Mouse (Mus musculus) limb, embryonic 11.5 days (tissue): Measurements from ENCODE around the gene Tmod1. TPM values are rescaled to one million over a fixed set of nuclear protein-coding genes. Genes with fewer than 3 reads are reported as not detected.

Experiments used
- ATAC-seq: fragments of 200-750 bp; cut with Nextera tagmentation; 2 replicates; pipeline ENCODE4 v1.8.0; 2017; ENCODE audit warnings: low read depth; ENCODE audit not compliant: insufficient number of reproducible peaks, low FRiP score, low TSS enrichment
- DNase-seq: peaks from one replicate; pipeline ENCODE4 v3.0.0-alpha.2; 2015; ENCODE audit warnings: low spot score
- H3K27ac ChIP-seq: fragments of 300-500 bp; sonication (generic); replicated peaks from 2 replicates; pipeline ENCODE4 v1.5.1; 2014; ENCODE audit warnings: low read depth, mild to moderate bottlenecking, low read length
- H3K27me3 ChIP-seq: fragments of 300-500 bp; sonication (generic); 2 replicates; pipeline ENCODE4 v1.6.1; 2014; ENCODE audit warnings: mild to moderate bottlenecking, low read length, mixed read lengths; ENCODE audit not compliant: control insufficient read depth, insufficient read depth
- H3K36me3 ChIP-seq: fragments of 300-500 bp; sonication (generic); 2 replicates; pipeline ENCODE4 v1.6.1; 2014; ENCODE audit warnings: mild to moderate bottlenecking, low read length, moderate library complexity, mixed read lengths; ENCODE audit not compliant: control insufficient read depth, insufficient read depth
- H3K4me1 ChIP-seq: fragments of 300-500 bp; sonication (generic); 2 replicates; pipeline ENCODE4 v1.6.1; 2014; ENCODE audit warnings: low read length, mixed read lengths; ENCODE audit not compliant: control insufficient read depth, insufficient read depth
- H3K4me2 ChIP-seq: fragments of 300-500 bp; sonication (generic); 2 replicates; pipeline ENCODE4 v1.6.1; 2014; ENCODE audit warnings: low read depth, mild to moderate bottlenecking, moderate library complexity; ENCODE audit not compliant: severe bottlenecking
- H3K4me3 ChIP-seq: fragments of 300-500 bp; sonication (generic); 2 replicates; pipeline ENCODE4 v1.5.1; 2014; ENCODE audit warnings: low read depth, low read length
- H3K9ac ChIP-seq: fragments of 300-500 bp; sonication (generic); 2 replicates; pipeline ENCODE4 v1.6.1; 2014; ENCODE audit warnings: mild to moderate bottlenecking, low read length
- H3K9me3 ChIP-seq: fragments of 300-500 bp; sonication (generic); 2 replicates; pipeline ENCODE4 v1.6.1; 2016; ENCODE audit warnings: low read length; ENCODE audit not compliant: control insufficient read depth
- WGBS: fragments of 180-500 bp; shearing (Covaris S2); extraction: QIAGEN DNeasy Blood & Tissue Kit; methylation state at CpG from one replicate; pipeline ENCODE4 v1.1.7; 2014; 5-methylcytosine and 5-hydroxymethylcytosine counted together
- polyA plus RNA-seq: library from polyadenylated mRNA; unstranded; fragments of >200 nt; fragmentation: Nextera tagmentation; extraction: Ambion mirVana; gene quantifications from 2 replicates; pipeline ENCODE4 v1.2.1, GENCODE M21; 2014

Tmod1 gene
- polyA plus RNA-seq, 1 experiment from 2014 or later = 2.1 TPM

DNA sequence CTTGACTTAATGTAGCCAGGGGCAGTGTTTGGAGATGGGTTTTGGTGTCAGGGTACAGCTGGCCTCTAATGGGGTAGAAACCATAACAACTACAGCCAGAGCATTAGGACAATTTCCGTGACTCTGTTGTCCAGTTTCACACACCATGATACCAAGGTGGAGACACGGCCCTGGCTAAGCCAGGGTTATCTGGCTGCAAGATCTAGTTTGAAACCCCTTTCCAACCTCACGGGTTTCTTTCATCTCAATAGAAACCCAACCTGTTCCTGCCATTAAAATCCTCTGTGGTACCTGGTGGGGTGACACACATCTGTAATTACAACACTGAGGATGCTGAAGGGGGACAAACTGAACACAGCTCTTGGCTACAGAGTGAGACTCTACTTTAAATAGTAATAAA, 36.9 kb downstream of the Tmod1 start:
- DNase-seq = no peak
- no peak for ATAC-seq
- 76% methylated on average over 3 of the region's 3 CpGs for WGBS
- H3K4me2 ChIP-seq = no peak overlapping the region
- no peak overlapping the region for H3K4me3 ChIP-seq
- H3K27me3 ChIP-seq = no peaks in the 10 kb centered on the region
- no peaks in the 10 kb centered on the region for H3K9me3 ChIP-seq
- H3K36me3 ChIP-seq = no peaks in the 10 kb centered on the region
- H3K27ac ChIP-seq = no peak overlapping the region
- no peaks in the 10 kb centered on the region for H3K4me1 ChIP-seq
- no peak overlapping the region for H3K9ac ChIP-seq

DNA sequence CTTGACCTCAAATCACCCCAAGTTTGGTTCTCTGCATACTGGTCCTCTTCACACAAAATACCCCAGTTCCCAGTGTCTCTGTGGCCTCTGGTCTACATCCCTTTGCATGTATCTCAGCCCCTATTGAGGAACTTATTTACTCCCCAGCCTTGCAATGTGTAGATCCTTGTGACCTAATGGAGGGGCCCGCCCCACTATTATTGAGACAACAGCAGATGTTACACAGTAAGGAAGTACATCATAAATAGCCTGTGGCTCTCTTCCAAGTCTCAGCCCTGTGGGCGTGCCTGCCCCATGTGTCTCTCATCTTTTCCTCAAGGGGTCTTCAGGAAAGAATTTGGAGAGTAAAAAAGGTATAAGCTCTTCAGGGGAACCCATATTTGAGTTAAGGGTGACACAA, 38.2 kb downstream of the Tmod1 start:
- no peak overlapping the region for H3K27ac ChIP-seq
- H3K27me3 ChIP-seq = no peaks in the 10 kb centered on the region
- no peak overlapping the region for H3K9ac ChIP-seq
- no peak overlapping the region for H3K4me3 ChIP-seq
- H3K4me2 ChIP-seq = no peak overlapping the region
- H3K4me1 ChIP-seq = no peaks in the 10 kb centered on the region
- H3K36me3 ChIP-seq = no peaks in the 10 kb centered on the region
- no peak for DNase-seq
- no peaks in the 10 kb centered on the region for H3K9me3 ChIP-seq
- ATAC-seq = no peak
- WGBS = 83% methylated on average over 2 of the region's 2 CpGs

DNA sequence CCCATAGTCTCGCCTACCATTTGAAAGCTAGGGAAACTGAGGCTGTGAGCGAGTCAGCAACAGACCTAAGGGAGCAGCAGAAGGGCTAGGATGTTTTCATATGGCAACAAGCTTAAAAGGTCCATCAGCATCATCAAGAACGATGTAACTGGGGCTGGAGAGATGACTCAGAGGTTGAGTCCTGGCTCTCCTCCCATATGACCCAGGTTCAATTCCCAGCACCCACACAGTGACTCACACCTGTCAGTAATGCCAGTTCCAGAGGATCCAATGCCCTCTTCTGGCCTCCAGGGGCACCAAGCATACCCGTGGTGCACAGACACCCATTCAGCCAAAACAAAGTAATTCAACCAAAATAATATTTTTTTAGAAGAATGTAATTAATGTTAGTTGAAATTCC, 41.5 kb downstream of the Tmod1 start:
- Histone ChIP-seq H3K36me3 (no peaks in the 10 kb centered on the region), H3K9ac (no peak overlapping the region), H3K9me3 (no peaks in the 10 kb centered on the region), H3K4me3 (no peak overlapping the region), H3K27me3 (no peaks in the 10 kb centered on the region), H3K4me2 (no peak overlapping the region), H3K4me1 (no peaks in the 10 kb centered on the region), H3K27ac (no peak overlapping the region)
- 87% methylated on average over 4 of the region's 4 CpGs for WGBS
- DNase-seq = no peak
- no peak for ATAC-seq

DNA sequence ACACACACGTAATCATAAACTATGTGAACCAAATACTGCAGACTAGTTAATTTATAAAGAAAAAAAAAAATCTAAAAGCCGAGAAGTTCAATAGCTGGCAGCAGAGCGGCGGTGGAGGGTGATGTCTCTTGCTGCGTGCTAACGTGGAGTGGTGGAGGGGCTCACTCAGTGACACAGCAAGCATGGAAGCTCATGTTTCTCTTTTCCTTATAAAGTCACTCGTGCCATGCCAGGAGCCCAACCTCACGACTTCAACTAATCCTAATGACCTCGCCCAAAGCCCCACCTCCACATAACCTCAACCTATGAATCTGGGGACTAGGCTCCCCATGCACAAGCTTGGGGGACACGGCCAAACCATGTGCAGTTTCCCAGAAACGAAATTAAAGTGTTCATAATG, 43.8 kb downstream of the Tmod1 start:
- DNase-seq (no peak), ATAC-seq (no peak)
- no peaks in the 10 kb centered on the region for H3K9me3 ChIP-seq
- H3K4me2 ChIP-seq = no peak overlapping the region
- no peaks in the 10 kb centered on the region for H3K4me1 ChIP-seq
- 70% methylated on average over 11 of the region's 11 CpGs for WGBS
- H3K9ac ChIP-seq = no peak overlapping the region
- H3K27ac ChIP-seq = no peak overlapping the region
- no peak overlapping the region for H3K4me3 ChIP-seq
- no peaks in the 10 kb centered on the region for H3K36me3 ChIP-seq
- H3K27me3 ChIP-seq = no peaks in the 10 kb centered on the region

DNA sequence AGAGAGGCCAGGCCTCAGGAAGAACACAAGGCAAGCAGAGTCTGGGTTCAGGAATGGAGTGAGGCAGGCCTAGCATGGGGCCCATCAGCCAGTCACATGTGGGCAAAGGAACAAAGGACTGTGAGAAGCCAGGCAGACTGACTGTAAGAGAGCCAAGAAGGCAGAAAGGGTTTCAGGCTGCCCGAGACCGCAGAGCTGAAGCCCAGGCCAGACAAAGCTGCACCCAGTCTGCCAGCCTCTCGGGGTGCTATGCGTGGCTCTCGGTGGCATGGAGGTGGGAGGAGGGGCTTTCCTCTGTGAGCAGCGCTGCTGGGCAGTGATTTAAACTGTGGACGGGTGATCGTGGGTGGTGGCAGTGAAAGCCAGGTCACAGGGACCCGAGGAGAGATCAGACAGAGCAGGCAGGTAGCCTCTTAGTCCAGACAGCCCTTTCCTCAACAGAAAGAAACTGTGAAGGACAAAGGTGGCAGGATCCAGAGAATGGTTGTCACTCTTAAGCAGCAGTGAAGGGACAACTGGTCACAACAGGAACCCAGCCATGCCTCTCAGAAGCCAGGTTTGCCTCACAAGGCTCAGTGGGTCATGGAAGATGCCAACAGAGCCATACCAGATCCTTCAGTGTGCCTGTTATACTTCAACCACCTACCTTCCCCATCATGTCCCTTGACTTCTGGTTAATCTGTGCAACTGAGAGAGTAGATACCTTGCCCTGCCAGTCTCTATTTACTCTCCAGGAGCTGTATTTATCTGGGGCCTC, 45.9 kb downstream of the Tmod1 start:
- DNase-seq (no peak), ATAC-seq (no peak)
- no peaks in the 10 kb centered on the region for H3K27me3 ChIP-seq
- 74% methylated on average over 9 of the region's 9 CpGs for WGBS
- no peak overlapping the region for H3K4me2 ChIP-seq
- H3K4me1 ChIP-seq = no peaks in the 10 kb centered on the region
- H3K9me3 ChIP-seq = no peaks in the 10 kb centered on the region
- H3K27ac ChIP-seq = no peak overlapping the region
- no peak overlapping the region for H3K9ac ChIP-seq
- no peaks in the 10 kb centered on the region for H3K36me3 ChIP-seq
- H3K4me3 ChIP-seq = no peak overlapping the region

DNA sequence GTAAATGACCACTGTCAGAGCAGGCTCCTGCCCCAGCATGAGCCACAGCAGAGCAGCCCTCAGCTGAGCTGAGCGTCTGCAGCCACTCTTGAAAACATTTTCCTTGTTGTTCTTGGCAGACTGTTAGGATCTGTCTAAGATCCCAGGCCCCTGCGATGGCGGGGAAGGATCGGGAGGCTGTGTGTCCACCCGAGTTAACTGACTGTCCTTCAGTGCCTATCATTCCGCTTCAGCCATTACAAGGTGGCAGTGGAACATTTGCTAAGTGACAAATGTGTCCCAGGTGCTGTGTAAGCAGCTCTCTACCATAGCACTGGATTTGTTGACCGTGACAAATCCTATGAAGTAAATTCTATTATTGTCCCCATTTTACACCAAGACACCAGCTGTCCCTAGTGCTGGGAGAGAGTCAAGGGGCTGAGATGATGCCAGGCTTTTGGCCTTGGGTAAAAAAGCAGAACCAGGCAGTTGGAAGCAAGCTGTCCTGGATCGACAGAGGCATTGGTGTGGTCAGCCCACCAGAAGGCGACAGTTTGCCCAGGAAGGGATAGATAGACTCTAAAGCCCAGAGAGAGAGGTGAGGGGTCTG, 46.6 kb downstream of the Tmod1 start:
- DNase-seq (no peak), ATAC-seq (no peak)
- H3K4me3 ChIP-seq = no peak overlapping the region
- no peak overlapping the region for H3K4me2 ChIP-seq
- H3K4me1 ChIP-seq = no peaks in the 10 kb centered on the region
- no peaks in the 10 kb centered on the region for H3K36me3 ChIP-seq
- H3K9me3 ChIP-seq = no peaks in the 10 kb centered on the region
- H3K9ac ChIP-seq = no peak overlapping the region
- no peaks in the 10 kb centered on the region for H3K27me3 ChIP-seq
- H3K27ac ChIP-seq = no peak overlapping the region
- WGBS = 74% methylated on average over 9 of the region's 9 CpGs

DNA sequence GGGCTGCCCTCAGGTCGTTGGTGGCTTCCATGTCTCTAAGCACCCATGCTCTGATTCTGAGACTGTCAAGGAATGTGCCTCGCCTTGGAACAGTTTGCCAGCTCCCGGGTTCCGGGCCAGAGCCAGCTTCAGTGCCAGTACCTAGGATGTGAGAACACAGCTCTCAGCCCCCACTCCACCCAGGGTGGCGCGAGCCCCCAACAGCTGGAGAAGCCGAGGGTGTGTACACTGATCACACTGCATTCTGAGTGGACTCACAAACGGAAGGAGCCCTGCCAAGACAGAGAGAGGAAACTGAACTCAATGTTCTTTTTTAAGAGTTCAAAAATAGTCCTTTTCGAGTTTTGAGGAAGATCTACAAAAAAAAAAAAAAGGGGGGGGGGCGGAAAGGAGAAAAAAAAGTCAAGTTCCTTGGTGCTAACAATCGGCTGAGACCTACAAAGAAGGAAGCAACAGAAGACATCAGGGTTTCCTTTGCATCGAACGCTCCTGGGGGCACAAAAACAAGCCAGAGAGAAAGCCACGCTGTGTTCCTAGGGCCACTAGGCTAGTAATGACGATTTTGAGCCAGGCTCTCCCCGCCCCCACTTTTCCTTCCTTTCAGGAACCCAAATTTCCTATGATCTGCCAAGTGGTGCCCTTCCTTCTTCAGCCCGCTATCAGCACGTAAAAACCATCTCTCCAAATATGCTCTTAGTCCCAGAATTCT, 48.1 kb downstream of the Tmod1 start:
- Histone ChIP-seq H3K4me2 (no peak overlapping the region), H3K27ac (no peak overlapping the region), H3K27me3 (no peaks in the 10 kb centered on the region), H3K4me1 (no peaks in the 10 kb centered on the region), H3K36me3 (no peaks in the 10 kb centered on the region), H3K4me3 (no peak overlapping the region), H3K9me3 (no peaks in the 10 kb centered on the region), H3K9ac (no peak overlapping the region)
- DNase-seq (no peak), ATAC-seq (no peak)
- 86% methylated on average over 18 of the region's 18 CpGs for WGBS

DNA sequence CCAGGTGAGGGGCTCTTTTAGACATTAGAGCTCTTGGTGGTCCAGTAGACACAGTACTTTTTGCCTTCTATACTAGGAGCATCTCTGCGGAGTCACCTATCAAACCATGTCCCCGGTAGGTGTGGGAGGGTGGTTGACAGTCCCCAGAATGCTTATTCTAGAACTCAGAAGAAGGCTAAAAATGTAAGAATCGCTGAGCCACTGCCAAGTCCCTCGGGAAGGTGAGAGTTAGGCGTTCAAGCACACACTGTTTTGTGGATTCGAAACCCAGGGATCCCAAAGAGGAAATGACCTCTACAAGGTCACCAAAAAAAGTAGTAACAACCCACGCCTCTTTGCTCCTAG, 48.7 kb downstream of the Tmod1 start:
- Histone ChIP-seq H3K36me3 (no peaks in the 10 kb centered on the region), H3K4me2 (no peak overlapping the region), H3K9me3 (no peaks in the 10 kb centered on the region), H3K27me3 (no peaks in the 10 kb centered on the region), H3K27ac (no peak overlapping the region), H3K4me3 (no peak overlapping the region), H3K4me1 (no peaks in the 10 kb centered on the region), H3K9ac (no peak overlapping the region)
- DNase-seq (no peak), ATAC-seq (no peak)
- 81% methylated on average over 7 of the region's 7 CpGs for WGBS
